Mouse (Mus musculus): ENCODE results near the gene Spata17.

Spata17 gene

DNA sequence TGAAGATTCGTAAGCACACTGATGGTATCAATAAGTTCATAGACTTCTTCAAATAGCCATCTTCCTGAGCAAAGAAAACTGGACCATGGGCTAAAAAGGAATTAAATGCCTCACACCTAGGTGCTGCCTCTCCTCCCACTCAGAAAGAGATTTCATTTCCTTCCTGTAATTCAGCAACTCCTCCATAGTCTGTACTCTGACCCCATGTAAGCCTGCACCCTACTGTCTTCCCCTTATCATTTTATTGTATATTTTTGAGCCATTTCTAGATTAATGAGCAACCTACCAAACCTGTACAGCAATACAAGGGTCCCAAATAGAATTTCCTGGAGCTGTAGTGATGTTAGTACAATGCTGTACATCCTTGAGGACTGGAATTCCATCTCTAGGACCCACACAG lies 211.0 kb downstream of the Spata17 start:
- DNase-seq (ENCODE audit: low read depth, low spot score) = no peak

DNA sequence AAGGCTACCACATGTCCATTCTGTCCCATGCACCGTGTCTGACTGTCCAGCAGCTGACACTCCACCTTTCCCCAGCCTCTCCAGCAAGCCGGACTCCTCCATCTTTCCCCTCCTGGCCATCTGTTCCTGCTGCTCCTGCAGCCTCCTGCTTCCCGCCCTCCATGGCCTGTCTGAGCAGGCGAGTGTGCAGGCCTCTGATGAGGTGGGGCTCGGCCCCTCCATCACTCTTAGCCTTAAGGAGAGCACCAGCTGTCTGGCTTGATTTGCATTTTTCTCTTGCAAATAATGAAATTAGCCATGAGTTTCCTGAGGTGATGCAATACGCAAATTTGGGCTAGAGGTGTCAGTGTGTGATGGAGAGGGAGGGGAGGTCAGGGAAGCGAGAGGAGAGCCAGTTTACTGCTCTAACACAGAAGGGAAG lies 211.8 kb downstream of the Spata17 start:
- DNase-seq (ENCODE audit: low read depth, low spot score) = no peak

DNA sequence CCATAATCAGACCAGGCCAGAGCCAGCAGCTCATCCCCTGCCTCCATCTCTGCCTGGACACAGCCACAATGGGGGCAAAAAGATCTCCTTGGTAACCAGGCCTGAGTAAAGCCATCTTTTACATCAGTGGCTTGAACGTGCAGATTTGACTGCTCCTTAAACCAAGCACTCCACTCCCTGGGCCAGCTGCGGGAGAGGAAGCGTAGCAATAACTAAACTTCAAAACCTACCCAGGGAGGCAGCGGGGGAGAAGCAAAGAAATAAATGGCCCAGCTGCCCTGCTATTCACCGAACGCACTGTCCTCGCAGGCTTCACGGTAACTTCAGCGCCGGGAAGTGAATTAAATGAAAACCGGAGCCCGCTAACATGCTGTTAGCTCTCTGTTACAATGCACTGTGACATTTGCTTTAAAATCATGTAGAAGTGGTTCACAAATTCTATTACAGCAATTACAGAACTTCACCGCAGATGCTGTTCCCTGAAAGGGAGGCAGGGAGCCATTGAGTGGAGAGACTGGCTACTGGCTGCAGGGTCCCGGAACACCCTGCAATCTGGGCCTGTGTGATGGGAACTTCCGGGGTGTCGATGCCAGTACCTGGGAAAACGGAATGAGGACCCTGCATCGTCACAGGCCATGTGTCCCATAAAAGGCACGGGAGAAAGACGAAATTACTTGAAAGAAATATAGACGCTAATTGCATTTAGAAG lies 217.5 kb downstream of the Spata17 start:
- DNase-seq (ENCODE audit: low read depth, low spot score) = no peak
